Mouse (Mus musculus): ENCODE results near the gene Sema4d.
"Not testable (repeated sequence)": the region's sequence is repeated elsewhere in the genome, so short reads cannot be mapped to it uniquely, and the experiment has no call there.

Gene Sema4d

DNA sequence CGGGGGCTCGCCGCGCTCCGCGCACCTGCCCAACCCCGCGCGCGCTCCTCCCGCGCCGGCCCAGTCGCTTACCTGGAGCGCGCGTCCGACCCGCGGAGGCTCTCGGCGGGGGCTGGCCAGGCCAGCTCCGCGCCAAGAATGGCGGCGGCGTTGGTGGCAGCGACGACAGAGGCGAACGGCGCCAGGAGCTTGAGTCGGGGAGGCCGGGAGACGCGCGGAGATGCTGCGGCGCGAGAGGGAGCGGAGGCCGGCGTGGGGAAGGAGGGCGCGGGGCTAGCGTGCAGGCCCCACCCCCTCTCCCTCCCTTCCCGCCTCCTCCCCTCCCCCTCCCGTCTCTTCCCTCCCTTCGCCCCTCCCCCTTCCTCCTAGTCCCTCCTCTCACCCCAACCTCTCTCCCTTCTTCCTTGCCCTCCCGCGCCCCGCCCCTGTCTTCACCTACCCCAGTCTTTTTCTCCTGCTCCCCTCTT, at the start of gene Sema4d:
Sema4d (minus strand) TSS at position 323 of the 467 bp plus-strand sequence.
- peak; percentile 79 for DNase-seq

DNA sequence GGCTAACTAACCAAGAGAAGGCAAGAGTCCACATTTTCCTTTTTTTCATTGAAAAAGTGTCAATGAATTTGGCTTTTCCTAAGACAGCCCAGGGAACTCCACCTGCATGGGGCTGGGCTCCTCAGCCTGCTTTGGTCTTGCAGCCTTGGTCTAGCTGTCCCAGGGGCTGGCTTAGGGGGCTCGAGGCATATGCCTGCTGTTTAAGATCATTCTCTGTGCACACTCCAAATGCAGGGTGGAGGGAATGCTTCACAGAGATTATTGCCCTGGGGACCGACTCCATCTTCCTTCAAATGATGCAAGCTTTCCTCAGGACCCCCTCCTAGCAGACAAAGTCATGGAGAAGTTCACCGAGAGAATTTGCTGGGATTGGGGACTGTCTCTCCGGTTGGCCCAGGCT, 49.8 kb upstream of the Sema4d start:
- no peak for DNase-seq

DNA sequence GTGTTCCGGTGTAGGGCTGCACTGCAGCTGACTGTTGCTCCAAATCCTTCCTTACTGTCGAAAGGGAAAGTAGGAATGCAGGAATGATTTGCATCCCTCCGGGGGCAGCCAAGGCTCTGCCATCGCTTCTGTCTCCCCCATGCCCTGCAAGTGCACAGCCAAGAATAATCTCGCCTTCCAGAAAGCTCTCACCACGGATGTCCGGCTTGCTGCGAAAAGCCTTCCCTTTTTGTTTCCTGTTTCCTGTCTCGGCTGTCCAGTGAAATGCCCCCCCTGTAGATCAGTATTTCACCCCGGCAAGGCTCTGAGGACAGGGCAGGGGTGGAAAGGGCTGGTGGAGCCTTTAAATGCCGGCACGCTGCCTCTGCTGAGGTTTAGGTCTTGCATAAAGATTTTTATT, 49.2 kb upstream of the Sema4d start:
- no peak for DNase-seq

DNA sequence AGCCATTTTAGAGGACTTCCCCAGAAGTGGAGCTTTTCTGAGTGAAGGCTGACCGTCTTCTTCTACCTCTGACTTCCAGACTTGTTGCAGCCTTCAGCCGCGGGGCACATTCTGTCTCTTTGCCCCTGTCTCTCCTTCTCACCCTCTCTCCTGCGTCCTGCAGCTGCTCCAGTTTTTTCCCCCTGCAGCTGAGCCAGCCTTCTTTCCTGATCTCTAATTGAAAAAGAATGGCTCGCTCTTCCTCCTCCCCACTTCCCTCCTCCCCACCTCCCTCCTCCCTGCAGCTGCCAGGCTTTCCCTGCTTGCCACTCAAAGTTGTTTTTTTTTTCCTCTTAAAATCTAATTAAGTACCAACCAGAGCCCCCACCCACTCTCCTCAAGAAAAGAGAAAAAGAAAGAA, 48.6 kb upstream of the Sema4d start:
- no peak for DNase-seq

DNA sequence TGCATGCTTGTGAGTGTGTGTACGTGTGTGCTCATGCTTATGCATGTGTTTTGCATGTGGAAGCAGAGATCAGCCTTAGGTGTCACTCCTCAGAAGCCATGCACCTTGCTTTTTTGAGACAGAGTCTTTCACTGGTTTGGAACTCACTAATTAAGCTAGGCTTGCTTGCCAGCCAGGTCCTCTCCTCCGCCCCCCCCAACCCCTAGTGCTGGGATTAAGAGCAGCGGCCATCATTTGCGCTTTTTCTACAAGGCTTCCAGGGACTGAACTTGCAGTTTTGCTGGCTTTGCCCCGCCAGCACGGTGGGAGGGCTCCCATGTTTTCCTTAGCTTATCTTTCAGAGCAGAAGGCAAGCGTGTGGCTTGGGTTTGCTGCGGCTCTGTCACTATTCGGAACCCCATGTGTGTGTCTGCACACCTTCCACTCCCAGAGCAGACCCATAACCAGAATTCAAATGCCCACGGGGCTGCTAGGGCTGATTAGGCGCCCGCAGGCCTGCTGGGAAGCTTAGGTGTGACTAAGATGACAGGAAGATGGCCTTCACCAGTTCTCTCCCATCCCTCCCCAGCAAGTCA, 48.1 kb upstream of the Sema4d start:
- DNase-seq = no peak

DNA sequence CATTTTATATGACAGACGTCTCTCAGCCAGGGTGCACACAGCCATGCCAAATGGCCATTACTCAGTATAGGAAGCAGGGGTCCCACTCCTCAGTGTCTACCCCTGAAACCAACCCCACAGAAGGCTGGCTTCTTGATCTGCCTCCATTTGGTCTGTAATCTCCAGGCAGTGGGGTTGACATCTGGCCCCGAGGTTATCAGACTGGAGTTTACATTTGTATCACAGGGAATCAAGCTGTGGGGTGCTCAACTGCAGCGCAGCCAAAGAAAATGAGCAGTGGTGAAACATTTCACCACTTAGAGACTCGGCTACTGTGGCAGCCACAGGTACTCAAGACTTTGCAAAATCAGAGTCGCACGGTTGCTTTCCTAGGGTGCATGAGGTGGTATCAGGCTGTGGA, 47.2 kb upstream of the Sema4d start:
- DNase-seq = no peak

DNA sequence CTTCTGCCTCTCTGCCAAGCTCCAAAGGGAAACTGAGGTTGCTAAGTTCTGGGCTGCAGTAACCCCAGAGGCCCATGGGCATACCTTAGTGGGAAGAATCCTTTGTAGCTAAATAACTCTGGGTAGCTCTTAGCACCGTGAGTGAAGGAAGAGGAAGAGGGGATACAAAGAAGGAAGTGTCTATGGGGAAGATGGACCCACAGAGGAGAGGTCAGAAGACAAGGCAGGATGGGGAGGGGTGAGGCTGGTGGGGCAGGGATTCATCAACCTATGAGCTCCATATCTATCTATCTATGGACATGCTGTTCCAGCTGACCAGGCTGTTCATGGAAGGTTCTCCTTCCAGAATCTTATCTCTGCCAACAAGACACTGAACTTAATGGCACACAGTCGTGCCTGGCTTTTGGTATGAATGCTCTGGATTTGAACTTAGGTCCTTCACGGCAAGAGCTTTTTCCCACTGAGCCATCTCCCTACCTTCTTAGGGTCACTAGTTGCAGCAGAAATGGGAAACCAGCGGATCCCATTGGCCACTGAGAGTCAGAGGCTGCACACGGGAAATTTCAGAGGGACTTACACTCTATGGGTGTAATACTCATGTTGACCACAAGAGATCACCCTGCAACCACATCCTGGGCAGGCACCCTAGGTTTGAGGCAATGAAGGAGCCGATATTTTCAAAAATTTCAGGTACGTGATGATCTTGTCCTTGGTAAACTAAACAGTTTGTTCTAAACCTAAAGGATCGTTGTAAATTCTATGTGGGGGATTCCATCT, 45.9 kb upstream of the Sema4d start:
- peak; percentile 74 for DNase-seq

DNA sequence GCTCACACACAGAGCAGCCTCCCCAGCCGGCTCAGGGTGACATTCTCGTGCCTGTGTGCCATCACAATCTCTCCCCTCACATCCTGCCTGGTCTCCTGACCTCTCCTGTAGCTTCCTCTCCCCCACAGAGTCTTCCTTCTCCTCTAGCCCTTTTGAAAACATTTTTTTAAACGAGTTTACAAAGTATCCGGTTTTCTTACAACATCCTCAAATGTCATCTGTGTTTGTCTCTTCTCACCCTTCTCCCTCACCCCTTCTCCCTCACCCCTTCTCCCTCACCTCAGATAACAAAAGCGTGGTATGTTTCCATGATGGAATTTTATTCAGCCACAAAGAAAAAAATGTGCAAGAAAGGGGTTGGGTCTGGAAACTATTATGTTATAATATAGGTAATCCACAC, 43.9 kb upstream of the Sema4d start:
- DNase-seq = no peak

DNA sequence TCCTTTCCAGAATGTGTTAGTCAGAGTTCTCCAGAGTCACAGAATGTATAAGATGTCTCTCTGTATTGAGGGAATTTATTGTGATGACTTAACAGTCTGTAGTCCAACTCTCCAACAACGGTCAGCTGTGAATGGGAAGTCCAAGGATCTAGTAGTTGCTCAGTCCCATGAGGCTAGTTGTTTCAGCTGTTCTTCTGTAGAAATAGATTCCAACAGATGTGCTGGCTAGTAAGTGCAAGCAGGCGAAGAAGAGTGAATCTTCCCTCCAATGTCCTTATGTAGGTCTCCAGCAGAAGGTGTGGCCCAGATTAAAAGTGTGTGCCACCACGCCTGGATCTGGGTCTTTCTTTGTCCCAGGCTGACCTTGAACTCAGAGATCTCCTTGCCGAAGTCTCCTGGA, 41.7 kb upstream of the Sema4d start:
- DNase-seq = not testable (repeated sequence)

DNA sequence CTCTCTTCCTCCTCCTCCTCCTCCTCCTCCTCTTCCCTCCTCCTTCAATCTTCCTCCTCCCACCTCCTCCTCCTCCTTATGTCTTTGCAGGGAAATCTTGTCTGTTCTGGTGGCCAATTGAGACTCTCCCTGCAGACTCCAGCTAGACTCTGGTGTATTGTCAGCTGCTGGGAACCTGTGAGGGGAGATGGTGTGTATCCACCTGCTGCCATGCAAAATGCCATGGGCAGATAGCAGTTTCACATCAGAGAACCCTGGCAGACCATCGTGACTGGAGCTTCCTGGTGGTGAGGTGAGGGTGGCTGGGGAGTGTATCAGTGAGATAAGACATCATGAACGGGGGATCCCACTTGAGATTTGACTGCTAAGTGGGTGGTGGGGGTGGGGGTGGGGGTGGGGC, 41.0 kb upstream of the Sema4d start:
- DNase-seq = no peak

DNA sequence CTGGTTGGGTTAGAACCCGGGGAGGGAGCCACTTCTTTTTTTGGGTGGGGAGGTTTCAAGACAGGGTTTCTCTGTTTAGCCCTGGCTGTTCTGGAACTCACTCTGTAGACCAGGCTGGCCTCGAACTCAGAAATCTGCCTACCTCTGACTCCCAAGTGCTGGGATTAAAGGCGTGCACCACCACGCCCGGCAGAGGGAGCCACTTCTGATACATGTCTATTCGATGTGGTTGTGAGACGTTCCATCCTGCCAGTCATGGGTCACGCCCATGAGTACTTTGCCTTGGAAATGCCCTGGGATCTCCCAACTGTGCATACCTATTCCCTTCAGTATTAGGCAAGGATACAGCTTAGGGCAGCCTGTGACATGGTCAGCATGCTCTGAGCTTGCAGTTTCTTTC, 40.5 kb upstream of the Sema4d start:
- peak; percentile 70 for DNase-seq

DNA sequence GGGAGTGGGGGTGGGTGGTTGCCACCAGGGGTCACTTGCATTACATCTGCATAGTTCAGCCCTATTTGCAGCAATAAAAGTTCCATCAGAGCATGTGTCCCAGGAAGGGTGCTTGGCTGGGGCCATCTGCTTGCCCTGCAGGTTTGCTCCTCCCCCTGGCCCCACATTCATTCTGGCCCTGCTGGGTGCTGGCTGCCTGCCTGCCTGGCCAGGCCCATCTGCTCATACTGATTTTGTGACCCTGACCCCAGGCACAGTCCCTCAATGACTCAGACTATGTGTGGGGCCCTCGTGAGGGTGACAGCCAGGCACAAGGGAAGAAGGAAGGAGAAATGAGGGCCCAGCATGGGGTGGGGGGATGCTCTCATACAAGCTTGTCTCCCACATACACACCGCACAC, 40.1 kb upstream of the Sema4d start:
- DNase-seq = peak; percentile 94

DNA sequence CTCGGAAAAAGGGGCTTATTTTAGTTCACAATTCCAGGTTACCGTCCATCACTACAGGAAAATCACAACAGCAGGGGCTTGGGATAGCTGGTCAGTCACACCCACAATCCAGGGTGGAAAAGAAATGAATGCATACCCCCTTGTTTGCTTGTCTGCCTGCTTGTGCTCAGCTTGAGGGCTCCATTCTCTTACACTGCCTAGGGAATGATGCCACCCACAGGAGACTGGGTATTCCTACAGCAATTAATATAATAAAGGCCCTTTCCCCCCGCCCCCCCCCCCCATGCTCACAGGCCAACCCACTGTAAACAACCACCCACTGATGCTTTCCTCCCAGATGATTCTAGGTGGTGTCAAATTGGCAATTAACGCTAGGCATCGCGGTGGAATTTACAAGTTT, 38.9 kb upstream of the Sema4d start:
- no peak for DNase-seq

DNA sequence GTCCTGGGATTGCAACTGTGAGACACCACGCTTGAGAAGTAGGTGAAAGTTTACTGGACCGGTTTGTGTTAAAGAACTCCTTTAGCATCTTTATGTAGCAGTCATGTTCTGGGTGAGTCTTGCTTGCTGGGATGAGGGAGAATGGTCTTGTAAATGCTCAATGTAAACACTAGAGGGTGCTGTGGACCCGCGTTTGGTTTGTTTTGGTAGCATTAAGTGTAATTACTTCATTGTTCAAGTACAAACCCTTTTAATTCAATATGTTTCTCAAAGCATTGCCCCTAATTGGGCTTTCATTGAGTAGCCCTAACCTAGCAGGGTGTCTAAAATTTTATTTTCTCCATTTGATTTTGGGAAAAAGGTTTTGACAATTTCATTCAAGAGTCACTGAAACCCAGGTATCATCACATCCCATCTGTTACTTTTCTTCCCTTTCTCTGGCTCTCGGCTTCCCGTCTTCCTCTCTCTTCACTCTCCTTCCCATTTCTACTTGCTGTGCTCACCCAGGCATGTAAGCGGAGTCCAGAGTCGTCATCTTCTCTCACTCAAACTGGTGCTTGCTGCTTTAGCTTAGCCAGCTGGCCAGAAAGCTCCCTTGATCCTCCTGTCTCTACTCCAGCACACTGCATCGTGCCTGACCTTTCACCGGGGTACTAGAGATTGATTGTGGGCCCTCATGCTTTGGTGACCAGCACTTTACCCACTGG, 37.4 kb upstream of the Sema4d start:
- peak; percentile 84 for DNase-seq

DNA sequence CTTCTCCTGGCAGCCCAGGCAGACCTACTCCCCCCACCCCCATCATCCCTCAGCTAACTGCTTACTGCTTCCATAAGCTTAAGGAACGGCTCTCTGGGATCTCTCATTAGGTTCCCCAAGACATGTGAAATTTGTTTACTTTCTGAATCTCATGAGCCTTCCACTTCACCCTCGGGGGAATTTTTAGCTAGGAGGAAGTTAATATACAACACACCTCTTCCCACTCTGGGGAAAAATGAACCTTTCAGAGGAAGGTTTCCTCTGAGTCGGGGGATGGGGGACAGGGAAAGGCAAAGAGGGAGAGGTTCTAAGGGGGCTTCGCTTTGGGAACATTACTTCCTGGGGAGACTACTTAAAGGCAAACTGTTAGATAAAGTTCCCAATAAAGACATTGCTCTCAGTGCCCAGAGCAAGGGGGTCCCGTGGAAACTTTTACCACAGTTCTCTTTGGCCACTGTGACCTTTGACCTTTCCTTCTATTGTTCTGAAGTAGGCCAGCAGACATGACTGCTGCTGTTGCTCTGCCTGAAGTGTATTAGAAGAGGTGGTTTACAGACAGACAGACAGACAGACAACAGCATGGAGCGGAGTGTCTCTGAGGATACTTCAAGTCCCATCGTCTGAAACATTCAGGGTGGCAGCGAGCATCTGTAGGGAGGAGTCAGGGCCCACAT, 30.4 kb upstream of the Sema4d start:
- DNase-seq = no peak

DNA sequence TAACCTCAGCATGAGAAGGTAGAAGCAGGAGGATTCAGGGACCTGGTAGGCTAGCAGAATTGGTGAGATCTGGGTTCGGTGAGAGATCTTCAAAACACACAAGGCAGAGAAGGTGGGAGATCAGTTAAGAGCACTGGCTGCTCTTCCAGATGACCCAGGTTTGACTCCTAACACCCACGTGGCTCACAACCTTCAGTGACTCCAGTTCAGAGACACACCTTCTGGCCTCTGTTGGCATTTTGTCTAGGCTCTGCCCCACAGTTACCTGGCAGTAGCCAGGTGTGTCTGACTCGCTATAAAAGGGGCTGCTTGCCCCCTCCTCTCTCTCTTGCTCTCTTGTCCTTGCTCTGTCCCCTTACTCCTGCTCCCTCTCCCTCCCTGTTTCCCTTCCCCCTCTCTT, 28.4 kb upstream of the Sema4d start:
- DNase-seq = no peak

DNA sequence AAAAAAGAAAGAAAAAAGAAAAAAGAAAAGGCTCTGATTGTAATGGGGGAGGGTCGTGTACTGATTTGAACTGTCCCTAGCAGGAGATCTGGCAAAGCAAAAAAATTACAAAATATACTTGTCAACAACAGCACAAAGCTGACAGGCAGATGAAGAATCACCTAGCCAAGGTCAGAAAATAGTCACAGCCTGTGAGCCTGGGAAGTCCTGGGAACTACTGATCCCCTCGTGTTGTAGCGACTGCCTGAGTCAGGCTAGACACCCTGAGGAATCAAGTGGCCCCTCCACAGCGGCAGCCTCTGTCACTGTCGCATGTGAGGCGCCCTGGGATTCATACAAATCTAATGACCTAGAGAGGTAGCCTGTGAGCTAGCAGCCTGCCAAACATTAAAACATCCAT, 25.8 kb upstream of the Sema4d start:
- DNase-seq = no peak

DNA sequence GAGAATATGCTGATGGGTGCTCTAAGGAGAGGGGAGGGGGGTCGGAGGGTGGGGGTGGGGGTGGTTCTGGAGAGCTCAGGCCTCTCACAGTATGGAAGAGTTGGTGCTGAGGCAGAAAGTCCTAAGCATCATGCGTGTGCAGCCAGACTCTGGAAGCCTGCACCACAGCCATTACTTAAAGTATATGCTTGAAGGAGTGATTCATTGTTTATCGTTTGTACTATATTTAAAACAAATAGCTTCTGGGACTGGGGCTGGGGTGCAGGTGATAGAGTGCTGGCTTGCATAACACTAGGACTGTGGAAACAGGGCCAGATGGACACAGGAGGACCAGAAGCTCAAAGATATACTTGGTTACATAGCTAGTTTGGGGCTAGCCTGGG, 25.4 kb upstream of the Sema4d start:
- DNase-seq = no peak

DNA sequence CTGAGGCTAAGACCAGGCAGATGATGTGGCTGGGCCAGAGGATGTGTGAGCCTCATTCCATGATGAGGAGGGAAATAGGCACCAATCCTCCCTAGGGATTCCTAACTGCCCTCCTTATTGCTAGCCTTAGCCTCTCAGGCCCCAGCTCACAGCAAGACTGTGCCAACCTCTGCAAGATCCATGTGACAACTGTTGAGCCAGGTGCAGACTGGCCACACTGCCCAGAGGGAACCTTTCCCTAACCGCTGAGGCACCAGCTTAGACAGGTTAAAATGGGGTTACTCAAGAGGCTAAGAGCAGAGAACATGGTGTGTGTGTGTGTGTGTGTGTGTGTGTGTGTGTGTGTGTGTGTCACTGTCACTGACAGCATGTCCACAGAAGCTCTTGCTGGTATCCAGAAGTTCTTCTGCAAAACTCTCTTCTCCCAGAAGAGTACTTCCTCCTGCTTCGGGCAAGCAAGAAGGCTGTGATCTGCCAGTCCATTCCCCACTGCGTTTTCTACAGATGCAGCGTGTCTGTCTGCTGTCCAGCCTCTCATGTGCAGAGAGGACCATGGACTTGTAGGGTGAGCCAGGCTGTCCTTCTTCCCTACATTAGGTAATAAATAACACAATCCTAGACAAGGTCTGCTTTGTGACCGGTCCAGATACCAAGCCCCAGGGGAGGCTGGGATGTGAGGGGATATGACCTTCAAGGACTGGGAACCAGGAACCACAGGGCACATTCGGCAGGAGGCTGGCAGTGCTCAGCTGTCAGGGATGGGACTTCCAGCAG, 24.8 kb upstream of the Sema4d start:
- no peak for DNase-seq

DNA sequence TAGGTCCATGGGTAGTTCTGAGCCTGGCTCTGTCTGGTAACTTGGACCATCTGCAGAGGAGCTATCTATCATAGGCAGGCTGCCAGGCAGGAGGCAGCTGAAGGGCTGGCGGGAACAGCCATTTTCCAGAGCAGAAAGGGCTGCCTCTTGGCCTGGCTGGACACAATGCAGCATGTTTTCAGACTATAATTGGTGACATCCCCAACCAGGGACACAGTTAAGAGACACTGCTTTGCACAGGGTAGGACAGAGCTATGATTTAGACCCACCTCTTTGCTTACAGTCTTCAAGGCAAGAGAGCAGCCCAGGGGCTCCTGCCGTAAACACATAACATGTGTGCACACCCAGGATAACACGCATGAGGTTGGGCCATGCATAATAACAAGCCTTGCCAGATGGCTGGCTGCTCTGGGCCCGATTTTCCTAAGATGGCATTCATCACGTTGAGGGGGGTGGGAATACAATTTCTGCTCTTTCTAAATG, 23.1 kb upstream of the Sema4d start:
- peak; percentile 83 for DNase-seq

DNA sequence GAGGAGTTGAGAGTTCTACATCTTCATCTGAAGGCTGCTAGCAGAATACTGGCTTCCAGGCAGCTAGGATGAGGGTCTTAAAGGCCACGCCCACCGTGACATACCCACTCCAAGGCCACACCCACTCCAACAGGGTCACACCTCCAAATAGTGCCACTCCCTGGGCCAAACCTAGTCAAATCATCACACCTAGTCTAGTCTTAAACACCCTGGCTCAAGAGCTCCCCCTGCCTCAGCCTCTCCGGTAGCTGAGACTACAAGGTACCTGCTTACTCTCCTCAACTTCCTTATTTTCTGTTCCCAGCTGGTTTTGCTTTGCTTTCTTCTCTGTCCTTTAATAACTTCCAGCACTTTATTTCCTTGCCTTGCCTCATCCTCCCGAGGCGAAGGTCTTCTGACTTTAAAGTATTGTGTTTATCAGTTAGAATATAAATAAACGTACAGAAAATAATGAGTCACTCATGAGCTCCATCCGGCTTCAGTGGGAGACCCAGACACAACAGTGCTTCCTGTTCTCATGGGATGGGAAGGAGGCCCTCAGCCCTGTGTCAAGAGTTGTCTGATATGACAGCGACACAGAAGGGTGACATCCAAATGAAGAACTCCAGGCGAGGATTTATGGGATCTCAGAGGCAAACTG, 22.4 kb upstream of the Sema4d start:
- DNase-seq = no peak

DNA sequence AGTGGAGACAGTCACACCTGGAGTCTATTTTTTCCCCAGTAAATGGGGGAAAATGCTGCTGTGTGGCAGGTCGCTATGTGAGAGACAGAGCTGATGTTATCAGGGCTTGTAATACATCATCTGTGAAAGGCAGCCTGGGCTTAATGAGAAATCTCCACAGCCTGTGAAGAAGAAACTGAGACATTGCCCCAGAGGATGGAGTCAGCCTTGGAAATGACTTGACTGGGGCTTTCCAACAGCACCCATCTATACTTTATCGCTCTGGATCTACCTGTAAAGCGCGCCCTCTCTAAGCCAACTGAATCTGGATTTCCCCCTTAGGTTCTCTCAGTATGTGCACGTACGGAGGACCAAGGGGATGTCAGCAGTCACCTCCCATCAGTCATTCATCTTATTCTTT, 21.1 kb upstream of the Sema4d start:
- no peak for DNase-seq

Data from cerebellum, adult 9-10 months (tissue).